Mouse (Mus musculus): ENCODE measurements around the gene Fxyd4. TPM values are rescaled to one million over a fixed set of nuclear protein-coding genes. Genes with fewer than 3 reads are reported as not detected.

Gene Fxyd4
- polyA plus RNA-seq (2015; fragmentation: Nextera tagmentation; extraction: Ambion mirVana) = 0.30 TPM in 1 of 2 replicates, not detected in the other

GRCm38 (mm10) chr6:117937222-117937932 is at the start of gene Fxyd4:
Gene Fxyd4 (minus strand): TSS chr6:117937692.
- H3K4me3 ChIP-seq (ENCODE audit: low read depth, low read length) = no peak within 1 kb of the TSS
- H3K4me1 ChIP-seq (ENCODE audit: control insufficient read depth, low read depth, low read length) = no peaks in the 10 kb centered on the region
- no peaks in the 10 kb centered on the region for H3K27me3 ChIP-seq (ENCODE audit: control insufficient read depth, insufficient read depth, low read depth, low read length)
- no peak within 1 kb of the TSS for H3K27ac ChIP-seq (ENCODE audit: low read length)
- 49% methylated on average over 10 of the region's 10 CpGs for WGBS (ENCODE audit: insufficient replicate concordance)
- ATAC-seq (ENCODE audit: low read depth) = no peak
- no peaks in the 10 kb centered on the region for H3K36me3 ChIP-seq (ENCODE audit: control insufficient read depth, insufficient read depth)
- H3K9me3 ChIP-seq (replicated peaks; ENCODE audit: control insufficient read depth, low read length) = no peaks in the 10 kb centered on the region
- no peak within 1 kb of the TSS for H3K4me2 ChIP-seq (ENCODE audit: low read depth, low read length)
- no peak within 1 kb of the TSS for H3K9ac ChIP-seq (ENCODE audit: low read depth, low read length)

GRCm38 (mm10) chr6:117987173-117987572 is 49.7 kb upstream of the Fxyd4 start:
- Histone ChIP-seq H3K4me3 (ENCODE audit: low read depth, low read length) (no peak overlapping the region), H3K27ac (ENCODE audit: low read length) (no peak overlapping the region), H3K9ac (ENCODE audit: low read depth, low read length) (no peak overlapping the region), H3K4me2 (ENCODE audit: low read depth, low read length) (no peak overlapping the region), H3K36me3 (ENCODE audit: control insufficient read depth, insufficient read depth) (no peaks in the 10 kb centered on the region), H3K9me3 (replicated peaks; ENCODE audit: control insufficient read depth, low read length) (no peaks in the 10 kb centered on the region), H3K27me3 (ENCODE audit: control insufficient read depth, insufficient read depth, low read depth, low read length) (no peaks in the 10 kb centered on the region), H3K4me1 (ENCODE audit: control insufficient read depth, low read depth, low read length) (no peaks in the 10 kb centered on the region)
- no peak for ATAC-seq (ENCODE audit: low read depth)
- WGBS (ENCODE audit: insufficient replicate concordance) = 51% methylated on average over 5 of the region's 5 CpGs

- no peak overlapping the region for H3K9ac ChIP-seq (ENCODE audit: low read depth, low read length)
- no peaks in the 10 kb centered on the region for H3K27me3 ChIP-seq (ENCODE audit: control insufficient read depth, insufficient read depth, low read depth, low read length)
- no peaks in the 10 kb centered on the region for H3K4me1 ChIP-seq (ENCODE audit: control insufficient read depth, low read depth, low read length)
- no peaks in the 10 kb centered on the region for H3K9me3 ChIP-seq (replicated peaks; ENCODE audit: control insufficient read depth, low read length)
- no peaks in the 10 kb centered on the region for H3K36me3 ChIP-seq (ENCODE audit: control insufficient read depth, insufficient read depth)
- 30% methylated on average over 9 of the region's 9 CpGs for WGBS (ENCODE audit: insufficient replicate concordance)
- no peak for ATAC-seq (ENCODE audit: low read depth)
- H3K27ac ChIP-seq (ENCODE audit: low read length) = no peak overlapping the region
- H3K4me3 ChIP-seq (ENCODE audit: low read depth, low read length) = no peak overlapping the region
- no peak overlapping the region for H3K4me2 ChIP-seq (ENCODE audit: low read depth, low read length)
Observed at GRCm38 (mm10) chr6:117966729-117967128, 29.2 kb upstream of the Fxyd4 start.

- WGBS (ENCODE audit: insufficient replicate concordance) = 61% methylated on average over 3 of the region's 3 CpGs
- Histone ChIP-seq H3K9ac (ENCODE audit: low read depth, low read length) (no peak overlapping the region), H3K27ac (ENCODE audit: low read length) (no peak overlapping the region), H3K4me1 (ENCODE audit: control insufficient read depth, low read depth, low read length) (no peaks in the 10 kb centered on the region), H3K4me2 (ENCODE audit: low read depth, low read length) (no peak overlapping the region), H3K36me3 (ENCODE audit: control insufficient read depth, insufficient read depth) (no peaks in the 10 kb centered on the region), H3K9me3 (replicated peaks; ENCODE audit: control insufficient read depth, low read length) (no peaks in the 10 kb centered on the region), H3K4me3 (ENCODE audit: low read depth, low read length) (no peak overlapping the region), H3K27me3 (ENCODE audit: control insufficient read depth, insufficient read depth, low read depth, low read length) (no peaks in the 10 kb centered on the region)
- ATAC-seq (ENCODE audit: low read depth) = no peak
Observed at GRCm38 (mm10) chr6:117963201-117963600, 25.7 kb upstream of the Fxyd4 start.

GRCm38 (mm10) chr6:117956851-117957501 is 19.5 kb upstream of the Fxyd4 start:
- no peaks in the 10 kb centered on the region for H3K9me3 ChIP-seq (replicated peaks; ENCODE audit: control insufficient read depth, low read length)
- no peaks in the 10 kb centered on the region for H3K4me1 ChIP-seq (ENCODE audit: control insufficient read depth, low read depth, low read length)
- no peak overlapping the region for H3K4me2 ChIP-seq (ENCODE audit: low read depth, low read length)
- no peaks in the 10 kb centered on the region for H3K36me3 ChIP-seq (ENCODE audit: control insufficient read depth, insufficient read depth)
- H3K27ac ChIP-seq (ENCODE audit: low read length) = no peak overlapping the region
- ATAC-seq (ENCODE audit: low read depth) = no peak
- H3K27me3 ChIP-seq (ENCODE audit: control insufficient read depth, insufficient read depth, low read depth, low read length) = no peaks in the 10 kb centered on the region
- WGBS (ENCODE audit: insufficient replicate concordance) = 28% methylated on average over 14 of the region's 14 CpGs
- H3K9ac ChIP-seq (ENCODE audit: low read depth, low read length) = no peak overlapping the region
- H3K4me3 ChIP-seq (ENCODE audit: low read depth, low read length) = no peak overlapping the region

- H3K4me2 ChIP-seq (ENCODE audit: low read depth, low read length) = no peak overlapping the region
- H3K9me3 ChIP-seq (replicated peaks; ENCODE audit: control insufficient read depth, low read length) = no peaks in the 10 kb centered on the region
- no peak for ATAC-seq (ENCODE audit: low read depth)
- H3K4me1 ChIP-seq (ENCODE audit: control insufficient read depth, low read depth, low read length) = no peaks in the 10 kb centered on the region
- H3K4me3 ChIP-seq (ENCODE audit: low read depth, low read length) = no peak overlapping the region
- no peaks in the 10 kb centered on the region for H3K36me3 ChIP-seq (ENCODE audit: control insufficient read depth, insufficient read depth)
- H3K27me3 ChIP-seq (ENCODE audit: control insufficient read depth, insufficient read depth, low read depth, low read length) = no peaks in the 10 kb centered on the region
- H3K9ac ChIP-seq (ENCODE audit: low read depth, low read length) = no peak overlapping the region
- WGBS (ENCODE audit: insufficient replicate concordance) = 58% methylated on average over 6 of the region's 6 CpGs
- no peak overlapping the region for H3K27ac ChIP-seq (ENCODE audit: low read length)
Observed at GRCm38 (mm10) chr6:117956161-117956560, 18.7 kb upstream of the Fxyd4 start.

- Histone ChIP-seq H3K4me1 (ENCODE audit: control insufficient read depth, low read depth, low read length) (no peaks in the 10 kb centered on the region), H3K27ac (ENCODE audit: low read length) (no peak overlapping the region), H3K27me3 (ENCODE audit: control insufficient read depth, insufficient read depth, low read depth, low read length) (no peaks in the 10 kb centered on the region), H3K4me2 (ENCODE audit: low read depth, low read length) (no peak overlapping the region), H3K4me3 (ENCODE audit: low read depth, low read length) (no peak overlapping the region), H3K9me3 (replicated peaks; ENCODE audit: control insufficient read depth, low read length) (no peaks in the 10 kb centered on the region), H3K36me3 (ENCODE audit: control insufficient read depth, insufficient read depth) (no peaks in the 10 kb centered on the region), H3K9ac (ENCODE audit: low read depth, low read length) (no peak overlapping the region)
- ATAC-seq (ENCODE audit: low read depth) = no peak
- WGBS (ENCODE audit: insufficient replicate concordance) = 53% methylated on average over 4 of the region's 4 CpGs
Observed at GRCm38 (mm10) chr6:117952330-117952729, 14.8 kb upstream of the Fxyd4 start.

GRCm38 (mm10) chr6:117943899-117944298 is 6.4 kb upstream of the Fxyd4 start:
- Histone ChIP-seq H3K9ac (ENCODE audit: low read depth, low read length) (no peak overlapping the region), H3K27me3 (ENCODE audit: control insufficient read depth, insufficient read depth, low read depth, low read length) (no peaks in the 10 kb centered on the region), H3K4me2 (ENCODE audit: low read depth, low read length) (no peak overlapping the region), H3K36me3 (ENCODE audit: control insufficient read depth, insufficient read depth) (no peaks in the 10 kb centered on the region), H3K9me3 (replicated peaks; ENCODE audit: control insufficient read depth, low read length) (no peaks in the 10 kb centered on the region), H3K4me3 (ENCODE audit: low read depth, low read length) (no peak overlapping the region), H3K4me1 (ENCODE audit: control insufficient read depth, low read depth, low read length) (no peaks in the 10 kb centered on the region), H3K27ac (ENCODE audit: low read length) (no peak overlapping the region)
- WGBS (ENCODE audit: insufficient replicate concordance) = 64% methylated on average over 2 of the region's 2 CpGs
- no peak for ATAC-seq (ENCODE audit: low read depth)

- H3K4me2 ChIP-seq (ENCODE audit: low read depth, low read length) = no peak overlapping the region
- H3K36me3 ChIP-seq (ENCODE audit: control insufficient read depth, insufficient read depth) = no peaks in the 10 kb centered on the region
- H3K9me3 ChIP-seq (replicated peaks; ENCODE audit: control insufficient read depth, low read length) = no peaks in the 10 kb centered on the region
- WGBS (ENCODE audit: insufficient replicate concordance) = 72% methylated on average over 10 of the region's 10 CpGs
- no peak for ATAC-seq (ENCODE audit: low read depth)
- H3K4me1 ChIP-seq (ENCODE audit: control insufficient read depth, low read depth, low read length) = no peaks in the 10 kb centered on the region
- H3K4me3 ChIP-seq (ENCODE audit: low read depth, low read length) = no peak overlapping the region
- no peak overlapping the region for H3K27ac ChIP-seq (ENCODE audit: low read length)
- no peak overlapping the region for H3K9ac ChIP-seq (ENCODE audit: low read depth, low read length)
- H3K27me3 ChIP-seq (ENCODE audit: control insufficient read depth, insufficient read depth, low read depth, low read length) = no peaks in the 10 kb centered on the region
Observed at GRCm38 (mm10) chr6:117942769-117943168, 5.3 kb upstream of the Fxyd4 start.

All from liver, embryonic 16.5 days (tissue).